Mouse (Mus musculus): ENCODE measurements around the gene R3hdm2.

The R3hdm2 gene

DNA sequence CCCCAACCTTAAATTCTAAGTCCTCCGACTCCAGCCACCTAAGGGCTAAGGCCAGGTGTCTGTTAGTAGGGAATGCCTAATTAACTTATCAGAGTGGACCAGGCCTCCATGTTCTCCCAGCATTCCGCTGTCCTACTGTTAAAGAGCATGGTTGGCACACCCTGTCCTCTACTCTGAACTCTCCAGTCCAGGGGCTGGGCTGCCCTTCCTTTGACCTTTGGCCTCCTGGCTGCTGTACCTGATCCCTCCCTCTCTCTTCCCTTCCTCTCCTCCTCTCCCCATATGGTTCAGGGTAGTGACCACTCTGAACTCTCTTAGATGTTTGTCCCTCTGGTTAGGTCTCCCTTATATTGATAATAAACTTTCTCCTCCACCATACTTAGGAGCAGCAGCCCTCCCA lies 45.7 kb downstream of the R3hdm2 start:
- no peak for DNase-seq (ENCODE audit: low spot score)

DNA sequence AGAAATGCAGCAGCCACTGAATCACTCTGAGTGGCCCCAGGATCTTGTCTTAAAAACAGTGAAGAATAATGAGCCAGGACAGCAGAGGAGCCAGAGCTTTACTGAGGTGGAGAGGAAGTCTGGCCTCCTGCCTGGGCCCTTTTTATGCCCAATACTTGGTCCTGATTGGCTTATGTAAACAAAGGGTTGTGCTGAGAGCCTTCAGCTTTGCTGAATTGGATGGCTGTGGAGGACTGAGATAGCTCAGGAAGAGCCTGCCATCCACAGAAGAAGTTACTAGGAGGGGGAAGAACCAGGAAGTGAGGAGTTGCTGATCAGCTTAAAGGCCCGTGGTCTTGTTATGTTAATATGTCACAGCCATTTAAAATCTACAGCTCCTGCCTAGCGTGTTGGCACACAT lies 46.5 kb downstream of the R3hdm2 start:
- peak; percentile 23 for DNase-seq (ENCODE audit: low spot score)

DNA sequence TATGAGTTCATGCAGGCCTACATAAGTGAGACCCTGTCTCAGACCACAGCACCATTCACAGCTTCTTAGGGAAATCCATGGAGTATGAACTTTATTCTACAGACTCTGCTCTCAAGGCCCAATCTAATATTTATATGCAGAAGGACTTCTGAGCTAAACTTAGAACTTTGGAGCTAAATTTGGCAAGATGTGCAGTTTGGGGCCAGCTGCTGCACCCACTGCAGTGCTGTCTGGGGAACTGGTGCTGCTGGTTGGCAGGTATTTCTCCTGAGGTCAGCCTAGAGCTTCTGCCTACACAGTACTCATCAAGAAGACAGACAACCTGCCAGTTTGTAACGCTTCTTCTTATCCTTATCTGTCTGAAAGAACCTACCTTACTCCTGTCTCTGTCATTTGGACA lies 47.0 kb downstream of the R3hdm2 start:
- DNase-seq (ENCODE audit: low spot score), result no peak

DNA sequence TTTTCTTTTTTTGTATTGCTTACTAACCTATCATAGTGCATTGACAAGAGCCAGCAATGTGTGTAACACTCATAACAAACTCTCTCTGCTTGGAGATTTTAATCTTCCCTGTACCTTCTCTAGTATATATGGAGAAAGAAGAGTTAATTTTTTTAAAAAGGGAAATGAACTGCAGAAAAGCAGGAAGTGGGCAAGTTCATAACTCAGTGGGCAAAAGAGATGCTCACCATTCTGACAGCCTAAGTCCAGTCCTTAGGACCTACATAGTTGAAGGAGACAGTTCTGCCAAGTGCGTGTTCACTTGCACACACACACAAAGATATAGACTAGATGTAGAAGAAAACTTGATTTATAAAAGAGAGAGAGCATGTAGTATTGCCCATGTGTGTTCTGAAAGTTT lies 47.9 kb downstream of the R3hdm2 start:
- no peak for DNase-seq (ENCODE audit: low spot score)

DNA sequence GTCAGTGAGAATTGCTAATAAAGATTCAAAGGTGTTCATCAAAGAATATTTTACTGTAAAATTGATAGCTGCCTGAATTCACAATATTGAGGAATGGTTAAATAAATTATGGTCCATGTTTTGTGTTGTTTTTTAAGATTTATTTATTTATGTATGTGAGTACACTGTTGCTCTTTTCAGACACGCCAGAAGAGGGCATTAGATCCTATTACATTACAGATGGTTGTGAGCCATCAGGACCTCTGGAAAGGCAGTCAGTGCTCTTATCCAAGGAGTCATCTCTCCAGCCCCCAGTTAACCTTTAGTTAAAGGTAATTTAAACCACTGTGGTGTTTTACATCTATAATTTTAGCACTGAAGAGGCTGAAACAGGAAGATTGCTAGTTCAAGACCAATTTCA lies 49.4 kb downstream of the R3hdm2 start:
- no peak for DNase-seq (ENCODE audit: low spot score)

DNA sequence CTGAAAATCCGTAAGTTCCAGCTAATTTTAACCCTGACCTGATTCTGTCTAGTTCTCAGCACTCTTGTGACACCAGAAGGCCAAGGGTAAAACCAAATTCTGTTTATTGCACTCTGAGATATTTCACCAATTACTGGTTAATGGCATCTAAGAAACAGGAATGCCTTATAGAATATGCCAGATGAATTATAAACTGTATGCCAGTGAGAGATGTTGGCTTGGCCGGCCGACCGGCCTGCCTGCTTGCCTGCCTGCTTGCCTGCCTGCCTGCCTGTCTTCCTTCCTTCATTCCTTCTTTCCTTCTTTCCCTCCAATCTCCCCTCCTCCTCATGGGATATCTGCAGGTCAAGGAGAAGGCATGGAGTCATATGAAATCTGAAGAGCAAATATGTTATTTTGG lies 52.3 kb downstream of the R3hdm2 start:
- DNase-seq (ENCODE audit: low spot score), result no peak

DNA sequence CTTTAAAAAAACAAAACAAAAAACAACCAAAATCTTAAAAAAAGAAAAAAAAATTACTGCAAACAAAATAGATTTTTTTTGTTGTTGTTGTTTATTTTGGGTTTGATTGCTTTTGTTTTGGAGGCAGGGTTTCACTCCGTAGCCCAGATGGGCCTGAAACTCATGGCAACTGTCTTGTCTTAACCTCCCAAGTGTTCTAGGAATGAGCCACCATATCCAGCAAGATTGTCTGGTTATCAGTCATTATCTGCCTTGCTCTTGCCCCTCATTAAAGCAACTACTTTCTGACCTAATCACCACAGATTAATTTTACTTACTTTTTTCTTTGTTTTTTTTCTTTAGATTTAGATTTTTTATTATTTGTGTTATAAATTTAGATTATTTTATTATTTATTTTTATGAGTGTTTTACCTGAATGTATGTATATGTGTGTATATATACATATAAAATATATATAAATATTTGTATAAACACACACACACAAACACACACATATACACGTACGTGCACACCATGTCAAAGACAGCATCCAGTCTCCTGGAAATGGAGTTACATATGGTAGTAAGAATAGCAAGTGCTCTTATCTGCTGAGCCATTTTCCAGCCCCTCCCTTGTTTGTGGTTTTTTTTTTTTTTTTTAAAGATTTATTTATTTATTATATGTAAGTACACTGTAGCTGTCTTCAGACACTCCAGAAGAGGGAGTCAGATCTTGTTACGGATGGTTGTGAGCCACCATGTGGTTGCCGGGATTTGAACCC lies 57.4 kb downstream of the R3hdm2 start:
- DNase-seq (ENCODE audit: low spot score), result no peak

DNA sequence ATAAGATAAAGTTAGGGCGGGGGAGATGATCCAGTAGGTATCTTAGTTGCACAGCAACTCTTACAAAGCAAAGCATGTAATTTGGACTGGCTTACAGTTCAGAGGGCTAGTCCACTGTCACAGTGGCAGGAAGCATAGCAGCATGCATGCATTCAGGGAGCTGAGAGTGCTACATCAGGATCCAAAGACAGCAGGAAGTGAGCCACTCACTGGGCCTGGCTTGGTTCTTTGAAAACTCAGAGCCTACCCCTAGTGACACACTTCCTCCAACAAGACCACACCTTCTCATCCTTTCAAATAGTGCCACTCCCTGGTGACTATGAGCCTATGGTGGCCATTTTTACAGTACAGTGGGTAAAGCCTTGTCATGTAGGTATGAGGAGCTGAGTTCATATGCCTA lies 73.6 kb downstream of the R3hdm2 start:
- DNase-seq (ENCODE audit: low spot score), result no peak

DNA sequence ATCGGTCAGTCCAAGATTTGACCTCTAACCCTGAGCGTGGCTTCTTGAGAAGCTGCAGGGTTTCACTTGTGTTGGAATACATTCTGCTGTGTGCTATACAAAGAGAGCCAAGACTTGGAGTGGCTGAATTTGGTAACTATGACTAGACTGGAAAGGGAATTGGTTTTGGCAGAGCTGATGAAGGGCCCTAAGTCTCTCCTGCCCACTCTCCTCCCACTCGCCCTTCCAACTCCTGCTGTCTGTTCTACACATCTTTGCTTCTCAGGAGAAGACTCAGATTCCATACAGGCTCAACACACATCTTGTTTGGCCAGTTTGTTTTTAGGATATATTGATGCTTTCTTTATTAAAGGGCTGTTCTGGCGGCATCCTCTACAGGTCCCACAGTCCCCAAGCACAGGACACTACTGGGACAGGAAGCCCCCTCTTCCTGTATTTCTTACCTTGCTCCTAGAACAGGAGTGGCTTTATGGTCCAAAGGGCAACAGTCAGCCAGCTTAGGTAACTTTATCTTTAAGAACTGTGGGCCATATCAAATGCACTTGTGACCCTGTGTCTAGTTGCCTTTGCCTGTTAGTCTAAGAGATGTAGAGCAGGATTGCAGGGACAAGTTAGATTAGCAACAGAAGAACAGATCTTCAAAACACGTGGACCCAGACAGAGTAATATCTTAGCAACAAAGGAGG lies 82.4 kb downstream of the R3hdm2 start:
- no peak for DNase-seq (ENCODE audit: low spot score)

DNA sequence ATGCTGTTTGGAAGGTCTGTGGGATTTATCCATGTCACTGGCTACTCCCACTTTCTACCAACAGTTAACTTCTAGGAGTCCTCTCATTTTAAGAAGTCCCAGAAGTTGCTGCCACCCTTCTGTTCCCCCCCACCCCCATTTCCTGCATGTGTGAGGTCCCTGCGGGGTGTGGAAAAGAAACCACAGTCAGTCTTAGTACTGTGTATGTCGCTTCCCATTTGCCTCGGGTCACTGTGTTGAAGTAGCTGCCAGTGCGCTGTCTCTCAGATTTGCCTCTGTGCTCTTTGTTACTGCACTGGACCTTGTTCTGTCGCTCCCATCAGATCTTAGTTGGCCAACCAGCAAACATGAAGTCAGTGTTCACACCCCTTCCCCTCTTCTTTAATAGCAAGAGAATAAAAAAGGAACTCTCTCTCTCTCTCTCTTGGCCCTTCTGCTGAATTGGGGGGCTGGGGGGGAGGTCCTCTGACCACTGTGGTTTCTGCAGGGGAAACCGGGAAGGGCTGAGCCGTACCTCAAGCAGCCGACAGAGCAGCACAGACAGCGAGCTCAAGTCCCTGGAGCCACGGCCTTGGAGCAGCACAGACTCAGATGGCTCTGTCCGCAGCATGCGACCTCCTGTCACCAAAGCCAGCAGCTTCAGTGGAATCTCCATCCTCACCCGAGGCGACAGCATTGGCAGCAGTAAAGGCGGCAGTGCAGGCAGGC lies 91.3 kb downstream of the R3hdm2 start:
- DNase-seq (ENCODE audit: low spot score), result no peak

DNA sequence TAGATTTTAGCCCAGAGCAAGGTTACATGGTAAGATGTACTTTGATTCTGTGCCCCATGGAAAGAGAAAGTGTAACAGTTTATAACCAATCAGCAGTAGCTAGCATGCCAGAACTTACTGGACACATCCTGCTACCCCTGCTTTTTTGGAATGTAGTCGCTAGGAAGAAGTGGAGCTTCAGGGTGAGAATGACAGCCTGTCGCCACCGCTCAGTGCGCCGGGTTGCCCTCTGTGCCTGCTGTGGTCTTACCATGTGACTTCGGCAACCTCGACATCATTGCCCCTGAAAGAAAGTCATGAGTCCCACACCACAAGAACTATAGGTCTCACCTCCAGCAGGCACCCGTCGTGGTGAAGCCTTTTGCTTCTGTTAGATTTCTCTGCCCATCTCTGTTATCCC lies 92.6 kb downstream of the R3hdm2 start:
- no peak for DNase-seq (ENCODE audit: low spot score)

DNA sequence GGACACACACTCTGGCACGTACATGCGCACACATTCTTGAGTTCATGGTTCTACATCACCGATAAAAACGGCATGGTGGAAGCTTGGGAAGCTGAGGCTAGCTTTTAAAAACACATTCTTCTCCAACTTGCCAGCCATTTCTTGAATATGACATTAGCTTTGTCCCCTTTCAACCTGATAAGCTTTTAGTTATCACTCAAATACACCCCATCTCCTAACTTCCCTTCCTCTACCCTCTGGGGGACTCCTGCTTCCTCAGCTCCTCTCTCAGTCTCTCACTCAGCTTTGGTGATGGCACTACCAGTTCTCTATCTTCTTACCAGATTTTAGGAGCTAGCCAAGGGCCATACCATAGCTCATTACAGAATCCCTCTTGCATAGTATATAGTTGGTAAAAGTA lies 95.0 kb downstream of the R3hdm2 start:
- DNase-seq (ENCODE audit: low spot score), result no peak

DNA sequence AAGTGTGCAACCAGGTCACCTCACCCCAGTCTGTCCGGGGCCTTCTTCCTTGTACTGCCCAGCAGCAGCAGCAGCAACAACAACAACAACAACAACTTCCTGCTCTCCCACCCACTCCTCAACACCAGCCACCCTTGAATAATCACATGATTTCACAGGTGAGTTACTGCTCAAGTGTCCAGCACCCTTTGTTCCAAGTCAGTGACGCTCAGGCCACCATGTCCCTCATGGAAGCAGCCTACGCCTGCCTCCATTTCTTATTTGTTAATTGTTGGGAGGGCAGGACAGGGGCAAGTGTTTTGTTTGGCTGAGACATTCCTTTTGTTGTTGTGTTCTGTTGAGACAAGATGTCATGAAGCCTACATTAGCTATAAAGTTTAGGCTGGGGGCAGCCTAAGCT lies 96.4 kb downstream of the R3hdm2 start:
- DNase-seq (ENCODE audit: low spot score), result no peak

DNA sequence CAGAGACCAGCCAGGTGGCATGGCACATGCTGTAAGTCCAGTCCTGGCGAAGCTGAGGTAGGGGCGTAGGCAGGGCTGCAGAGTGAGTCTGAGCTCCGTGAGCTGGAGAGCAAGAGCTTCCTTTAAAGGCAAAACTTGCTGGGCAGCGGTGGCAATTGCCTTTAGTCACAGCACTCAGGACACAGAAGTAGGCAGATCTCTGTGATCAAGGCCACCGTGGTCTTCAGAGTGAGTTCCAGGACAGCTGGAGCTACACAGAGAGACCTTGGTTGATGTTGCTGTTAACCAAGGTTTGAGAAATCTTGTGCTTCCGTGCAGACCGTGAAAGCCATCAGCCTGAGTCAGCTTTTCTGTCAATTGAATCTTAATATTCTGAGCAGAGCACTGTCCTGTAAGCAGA lies 97.2 kb downstream of the R3hdm2 start:
- DNase-seq (ENCODE audit: low spot score), result no peak

DNA sequence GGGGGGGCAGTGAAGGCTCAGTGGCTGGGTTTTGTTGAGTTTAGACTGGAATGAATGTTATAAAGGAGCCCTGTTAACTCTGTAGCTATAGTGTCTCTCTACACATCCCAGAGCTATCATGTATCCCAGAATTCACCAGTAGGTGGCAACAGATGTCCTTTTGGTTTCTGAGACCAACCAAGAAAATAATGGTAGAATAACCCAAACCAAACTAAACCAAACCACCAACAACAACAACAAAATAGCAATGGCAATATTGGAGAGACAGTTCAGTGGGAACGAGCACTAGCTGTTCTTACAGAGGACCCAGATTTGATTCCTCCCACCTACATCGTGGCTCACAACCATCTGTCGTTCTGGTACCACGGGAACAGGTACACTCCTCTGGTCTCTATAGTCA lies 99.0 kb downstream of the R3hdm2 start:
- DNase-seq (ENCODE audit: low spot score), result no peak

DNA sequence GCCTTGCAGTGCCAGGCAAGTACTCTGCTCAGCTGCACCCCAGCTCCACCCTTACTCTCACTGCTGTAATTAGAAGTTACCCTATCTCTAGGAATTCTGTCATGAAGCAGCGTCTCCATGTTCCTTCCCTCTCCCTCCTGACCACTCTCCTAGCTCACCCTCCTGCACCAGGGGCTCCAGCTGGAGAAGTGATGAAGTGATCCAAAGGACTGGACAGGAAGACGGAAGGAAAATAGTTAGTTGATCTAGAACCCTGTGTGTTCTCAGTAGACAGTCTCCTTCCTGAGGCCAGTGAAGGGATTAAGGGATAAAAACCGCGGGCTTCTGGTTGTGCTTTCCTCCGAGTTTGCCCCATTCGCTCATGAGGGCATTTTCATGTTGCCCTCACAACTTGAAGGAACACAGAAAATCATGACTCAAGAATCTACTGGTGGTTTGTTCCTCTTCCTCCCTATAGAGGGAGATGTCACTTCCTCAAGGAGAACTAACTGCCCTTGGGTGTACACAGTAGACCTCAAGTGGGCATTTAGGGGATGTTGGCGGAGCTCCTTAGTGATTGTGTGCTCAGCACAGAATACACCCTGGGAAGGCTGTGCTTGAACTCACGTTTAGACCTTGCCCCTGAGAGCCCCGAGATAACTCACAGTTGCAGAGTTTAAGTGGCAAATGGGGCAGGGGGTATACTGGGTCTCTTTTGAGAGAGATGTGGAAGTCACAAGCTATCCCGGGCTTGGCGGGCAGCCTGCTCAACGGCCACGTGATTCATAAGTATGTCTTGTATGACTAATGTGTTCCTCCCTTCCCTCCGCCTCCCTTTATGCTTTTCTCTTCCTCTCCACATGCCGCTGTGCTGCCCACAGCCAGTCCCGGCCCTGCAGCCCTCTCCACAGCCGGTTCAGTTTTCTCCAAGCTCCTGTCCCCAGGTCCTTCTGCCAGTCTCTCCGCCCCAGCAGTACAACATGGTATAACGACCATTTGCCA lies 101.0 kb downstream of the R3hdm2 start:
- peak; percentile 72 for DNase-seq (ENCODE audit: low spot score)

DNA sequence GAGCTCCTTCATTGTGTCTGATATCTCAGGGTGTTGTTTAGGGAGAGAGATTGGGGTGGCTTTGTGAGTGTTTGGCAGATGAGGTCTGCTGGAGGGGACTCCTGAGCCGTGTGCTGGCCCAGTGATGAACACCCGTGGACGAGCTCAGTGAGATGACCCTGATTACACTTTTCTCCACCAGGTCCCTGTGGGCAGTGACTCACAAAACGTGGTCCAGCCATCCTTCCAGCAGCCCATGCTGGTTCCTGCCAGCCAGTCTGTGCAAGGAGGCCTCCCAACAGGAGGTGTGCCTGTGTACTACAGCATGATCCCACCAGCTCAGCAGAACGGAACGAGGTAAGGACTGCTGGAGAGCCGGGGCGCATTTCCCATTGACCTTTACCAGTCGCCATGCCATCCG lies 105.1 kb downstream of the R3hdm2 start:
- no peak for DNase-seq (ENCODE audit: low spot score)

DNA sequence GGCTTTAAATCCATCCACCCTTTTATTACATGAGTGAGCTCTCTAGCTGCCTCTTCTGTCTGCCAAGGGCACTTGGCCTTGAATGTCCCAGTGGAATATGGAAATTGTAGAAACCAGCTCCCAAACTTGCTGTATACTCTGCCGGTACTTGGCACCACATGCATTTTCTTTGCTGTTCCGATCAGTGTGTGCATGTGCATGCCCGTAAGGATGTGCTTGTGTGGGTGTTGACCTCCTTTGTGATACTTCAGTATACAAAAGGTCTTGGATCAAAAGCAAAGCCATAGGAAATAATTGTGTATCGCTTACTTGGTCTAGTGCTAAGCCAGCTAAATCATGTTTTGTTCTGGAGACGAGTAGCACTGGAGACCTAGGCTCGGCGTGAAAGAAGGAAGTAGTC lies 108.7 kb downstream of the R3hdm2 start:
- DNase-seq (ENCODE audit: low spot score), result no peak

DNA sequence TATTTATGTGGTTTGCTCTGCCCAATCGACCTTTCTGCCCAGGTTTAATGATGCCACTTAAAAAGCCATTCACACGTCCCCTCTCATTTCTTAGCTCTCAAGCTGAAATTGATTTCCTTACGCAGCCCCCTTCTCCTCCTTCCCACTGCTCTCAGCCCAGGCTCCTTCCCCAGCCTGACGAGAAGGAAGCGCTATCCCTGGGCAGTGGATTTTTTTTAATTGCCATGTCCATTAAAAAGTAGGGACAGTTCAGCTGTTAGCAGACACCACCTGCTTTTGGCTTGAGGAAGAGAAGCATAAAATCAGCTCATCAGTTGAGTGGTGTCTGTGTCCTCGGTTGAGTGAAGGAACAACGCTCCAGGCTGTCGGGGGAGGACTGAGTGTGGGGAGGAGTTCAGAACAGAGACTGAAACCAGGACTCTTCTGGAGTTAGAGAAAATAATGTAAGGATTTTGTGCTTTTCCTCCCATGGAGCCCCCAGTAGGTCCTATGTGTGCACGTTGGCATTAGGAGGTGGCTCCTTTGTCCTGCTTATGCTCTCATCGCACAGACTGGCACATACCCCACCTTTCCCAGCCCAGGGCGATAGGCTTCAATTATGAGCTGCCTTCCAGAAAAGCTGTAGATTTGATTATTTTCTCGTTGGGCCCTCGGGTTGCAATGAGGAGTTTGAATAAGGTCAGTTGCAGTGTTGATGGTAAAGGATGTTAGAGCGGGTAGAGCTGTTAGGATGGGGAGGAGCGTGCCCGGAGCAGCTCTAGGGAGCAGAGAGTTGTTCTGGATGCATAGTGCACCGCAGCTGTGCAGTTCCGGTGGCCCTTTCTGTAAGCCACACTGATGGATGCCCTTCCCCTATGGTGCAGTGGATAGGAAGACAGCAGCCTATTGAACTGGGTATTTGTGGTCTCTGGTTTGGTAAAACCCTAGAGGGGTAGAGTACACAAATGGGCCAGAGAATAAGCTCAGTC lies 110.3 kb downstream of the R3hdm2 start:
- DNase-seq (ENCODE audit: low spot score), result no peak

DNA sequence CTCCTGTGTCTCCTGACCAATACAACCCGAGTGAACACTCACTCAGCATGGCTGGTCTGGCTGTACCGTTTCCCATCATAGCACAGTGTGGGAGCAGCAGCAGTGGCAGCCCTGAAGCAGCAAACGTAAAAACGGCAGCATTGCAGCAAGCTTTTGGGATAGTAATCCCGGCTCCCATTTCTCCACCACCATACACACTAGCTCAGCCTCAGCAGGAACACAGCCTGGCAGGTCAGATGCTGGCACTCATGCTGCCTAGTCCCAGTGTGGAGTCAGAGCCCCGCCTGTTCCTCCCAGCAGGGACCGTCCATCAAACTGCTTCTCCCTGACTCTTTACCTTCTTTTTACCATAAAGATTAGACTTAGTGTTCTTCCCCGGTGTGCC lies 111.0 kb downstream of the R3hdm2 start:
- no peak for DNase-seq (ENCODE audit: low spot score)

DNA sequence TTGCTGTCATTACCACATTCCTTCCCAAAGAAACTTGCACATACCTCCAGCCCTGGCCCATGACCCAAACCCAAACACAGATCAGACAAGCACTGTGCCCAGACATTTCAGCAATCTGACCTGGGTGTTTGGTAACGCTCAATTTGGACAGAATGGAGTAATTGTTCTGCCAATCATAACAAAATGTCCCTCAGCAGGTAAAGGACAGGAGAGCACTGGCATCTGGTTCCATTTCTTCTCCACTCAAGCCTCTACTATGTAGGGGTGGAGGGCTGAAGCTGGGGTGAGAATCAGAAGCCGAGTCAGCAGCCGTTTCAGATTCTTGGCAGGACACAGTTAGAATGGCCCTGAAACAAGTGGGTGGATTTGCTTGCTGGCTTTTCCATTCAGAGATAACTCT lies 112.0 kb downstream of the R3hdm2 start:
- DNase-seq (ENCODE audit: low spot score), result no peak
